Mouse (Mus musculus) kidney, adult 11 months (tissue): ENCODE measurements at regions not wholly inside any gene's neighbourhood (a gene's known extent, or its start where the extent isn't known, plus 50 kb on each side); places are given as distances from the start of the nearest gene placed in this dataset.

ENCODE experiments used
- DNase-seq: peaks from one replicate; pipeline ENCODE4 v3.0.0; 2022

GRCm38 (mm10) chr15:74461935-74462334 lies 174.2 kb downstream of the Mroh4 start:
- DNase-seq = no peak

- DNase-seq = no peak
These were observed 176.7 kb downstream of the Mroh4 start for GRCm38 (mm10) chr15:74459345-74459975.

GRCm38 (mm10) chr15:74458940-74459339 lies 177.2 kb downstream of the Mroh4 start:
- DNase-seq = no peak

DNA sequence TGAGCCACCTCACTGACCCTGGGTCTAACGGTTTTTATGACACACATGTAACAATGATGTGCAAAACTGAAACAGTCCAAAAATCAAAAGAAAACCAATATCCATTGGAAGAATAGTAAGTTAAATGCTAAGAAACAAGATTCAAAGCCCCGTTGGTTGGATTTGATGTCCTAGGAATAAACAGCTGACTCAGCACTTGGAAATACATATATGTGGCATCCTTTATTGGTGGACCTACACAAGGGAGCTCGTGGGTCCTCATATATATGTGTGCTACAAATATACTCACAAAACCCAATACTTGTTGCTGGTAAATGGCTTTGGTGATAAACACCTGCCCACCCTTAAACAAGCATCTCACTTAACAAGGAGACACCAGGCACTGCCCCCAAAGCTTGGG lies 178.2 kb downstream of the Mroh4 start:
- DNase-seq = no peak

DNA sequence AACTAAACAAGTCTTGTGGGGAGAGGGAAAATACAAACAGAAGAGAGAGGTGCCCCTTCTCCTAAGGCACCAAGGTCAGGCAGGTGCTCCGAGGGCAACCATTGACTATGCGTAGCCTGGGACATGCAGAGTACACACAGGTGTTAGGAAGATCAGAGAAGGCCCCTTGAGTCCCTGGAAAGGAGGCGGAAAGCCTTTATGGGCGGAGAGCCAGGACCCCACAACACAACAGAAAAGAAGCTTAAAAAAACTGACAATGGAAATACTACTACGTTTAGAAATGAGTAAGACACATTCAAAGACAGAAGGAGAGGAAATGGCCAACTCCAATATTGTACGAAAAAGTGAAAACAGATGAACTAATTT lies 179.5 kb downstream of the Mroh4 start:
- DNase-seq = no peak

GRCm38 (mm10) chr15:74455921-74456674 lies 180.1 kb downstream of the Mroh4 start:
- no peak for DNase-seq

GRCm38 (mm10) chr15:74454543-74454942 lies 181.6 kb downstream of the Mroh4 start:
- no peak for DNase-seq

- no peak for DNase-seq
These were observed 182.3 kb downstream of the Mroh4 start for GRCm38 (mm10) chr15:74453810-74454209.

DNA sequence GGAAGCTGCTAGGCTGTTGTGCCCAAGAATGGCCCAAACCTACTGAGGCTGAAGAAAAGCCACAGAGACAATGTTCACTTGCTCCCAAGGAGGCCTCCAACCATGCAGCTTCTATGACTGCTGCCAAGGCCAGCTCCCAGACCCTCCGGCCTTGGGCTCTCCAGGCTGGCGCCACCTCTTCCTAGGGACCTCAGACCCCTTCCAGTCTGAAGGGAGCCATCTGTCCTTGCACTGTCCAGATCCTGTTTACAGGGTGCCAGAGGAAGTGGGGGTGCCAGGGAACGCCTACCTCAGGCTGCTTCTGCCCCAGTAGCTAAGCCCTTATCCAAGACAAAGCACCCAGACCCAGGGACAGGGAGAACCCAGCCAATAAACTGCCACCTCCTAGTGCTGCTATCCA lies 183.7 kb downstream of the Mroh4 start:
- DNase-seq = no peak

DNA sequence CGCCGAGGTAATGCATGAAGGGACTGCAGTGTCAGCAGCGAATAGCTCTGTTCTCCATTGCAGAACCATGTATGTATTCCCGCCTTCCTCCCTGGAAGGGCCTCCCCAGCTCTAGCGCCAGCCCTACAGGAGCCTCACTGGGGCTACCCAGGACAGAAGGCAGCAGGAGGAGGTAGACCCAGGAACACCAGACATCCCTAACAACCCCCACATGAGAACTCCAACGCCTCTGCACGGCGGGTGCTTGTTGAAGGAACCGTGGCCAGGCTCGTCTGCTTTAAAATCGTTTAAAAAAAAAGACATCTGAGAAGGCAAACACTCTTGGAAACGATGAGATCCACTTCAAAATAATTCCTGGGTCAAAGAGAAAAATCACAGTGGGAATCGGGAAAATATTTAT lies 194.3 kb downstream of the Mroh4 start:
- DNase-seq = no peak

DNA sequence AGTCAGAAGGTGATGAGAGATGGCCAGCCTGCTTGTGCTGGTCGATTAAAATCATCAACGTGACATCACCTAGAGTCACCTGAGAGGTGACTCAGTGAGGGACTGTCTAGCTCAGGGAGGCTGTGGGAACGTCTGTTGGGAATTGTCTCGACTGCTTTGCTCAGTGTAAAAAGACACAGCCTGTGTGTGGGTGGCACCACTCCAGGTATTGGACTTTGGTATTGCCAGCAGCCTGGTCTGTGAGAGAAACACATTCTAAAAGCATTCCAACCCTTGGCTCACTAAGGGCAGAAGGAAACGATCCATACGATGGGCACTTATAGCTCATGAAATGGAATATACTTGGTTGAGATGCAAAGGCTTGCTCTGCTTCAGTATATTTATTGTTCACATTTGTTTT lies 209.2 kb downstream of the Mroh4 start:
- DNase-seq = no peak

GRCm38 (mm10) chr15:74423001-74423400 lies 213.2 kb downstream of the Mroh4 start:
- DNase-seq = no peak

DNA sequence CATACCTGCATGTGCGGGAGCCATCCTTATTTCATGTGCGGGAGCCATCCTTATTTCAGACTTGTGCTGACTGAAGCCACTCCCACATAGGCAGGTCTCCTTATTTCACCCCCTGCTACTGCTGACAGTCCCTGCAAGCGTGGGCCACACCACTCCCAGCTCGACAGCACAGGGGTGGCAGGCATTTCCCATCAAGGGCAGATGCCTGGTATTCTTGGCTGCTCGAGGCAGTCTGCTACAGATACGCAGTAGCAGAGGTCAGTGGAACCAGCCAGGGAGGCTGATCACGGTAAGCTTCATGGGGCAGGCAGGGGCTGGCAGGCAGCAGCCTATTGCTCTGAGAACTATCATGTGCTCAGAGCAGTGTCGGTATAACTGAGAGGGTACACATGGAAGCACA lies 215.6 kb downstream of the Mroh4 start:
- DNase-seq = no peak

DNA sequence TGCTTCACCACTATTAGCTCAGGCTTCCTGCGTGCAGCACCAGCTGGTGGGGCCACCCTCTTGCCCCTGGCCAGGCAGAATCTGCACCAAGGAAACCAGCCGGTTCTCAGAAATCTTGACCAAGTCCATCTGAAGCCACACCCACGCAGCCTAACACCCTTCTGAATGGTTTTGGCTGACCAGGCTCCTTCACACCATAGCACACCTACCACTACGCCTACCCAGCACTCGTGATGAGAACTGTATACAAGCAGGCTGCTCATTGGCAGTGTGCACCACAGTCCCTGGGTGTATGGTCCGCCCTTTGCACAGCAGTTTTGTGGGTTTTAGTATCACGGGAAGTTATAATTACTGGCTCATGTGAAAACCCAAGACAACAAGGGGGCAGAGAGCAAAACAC lies 217.5 kb downstream of the Mroh4 start:
- DNase-seq = no peak

- DNase-seq = no peak
These were observed 222.9 kb downstream of the Mroh4 start for GRCm38 (mm10) chr15:74413217-74413616.

GRCm38 (mm10) chr15:74412261-74412660 lies 223.9 kb downstream of the Mroh4 start:
- no peak for DNase-seq

GRCm38 (mm10) chr15:74411097-74411496 lies 225.1 kb downstream of the Mroh4 start:
- no peak for DNase-seq

DNA sequence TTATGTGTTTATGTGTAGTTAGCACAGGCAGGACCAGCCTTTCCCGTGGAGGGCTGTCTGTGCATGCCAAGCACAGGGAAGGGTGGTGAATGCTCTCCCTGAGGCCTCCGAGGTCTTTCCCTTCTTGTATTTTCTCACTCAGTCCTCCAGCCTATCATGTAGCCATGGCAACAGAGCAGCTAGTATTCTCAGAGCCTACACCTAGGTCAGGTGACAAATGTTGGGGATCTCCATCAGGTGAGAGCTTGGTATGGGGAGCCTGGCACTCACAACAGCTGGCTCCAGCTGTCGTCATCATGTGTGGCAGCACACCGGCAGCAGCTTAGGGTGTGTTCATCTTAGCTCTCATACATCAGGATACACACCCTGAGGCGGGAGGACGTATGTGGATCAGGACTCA lies 231.3 kb downstream of the Mroh4 start:
- DNase-seq = no peak

GRCm38 (mm10) chr15:74401275-74401674 lies 234.9 kb downstream of the Mroh4 start:
- DNase-seq = no peak

- DNase-seq = no peak
These were observed 240.1 kb downstream of the Mroh4 start for GRCm38 (mm10) chr15:74396029-74396428.

- no peak for DNase-seq
These were observed 248.6 kb downstream of the Mroh4 start for GRCm38 (mm10) chr15:74387533-74387932.

DNA sequence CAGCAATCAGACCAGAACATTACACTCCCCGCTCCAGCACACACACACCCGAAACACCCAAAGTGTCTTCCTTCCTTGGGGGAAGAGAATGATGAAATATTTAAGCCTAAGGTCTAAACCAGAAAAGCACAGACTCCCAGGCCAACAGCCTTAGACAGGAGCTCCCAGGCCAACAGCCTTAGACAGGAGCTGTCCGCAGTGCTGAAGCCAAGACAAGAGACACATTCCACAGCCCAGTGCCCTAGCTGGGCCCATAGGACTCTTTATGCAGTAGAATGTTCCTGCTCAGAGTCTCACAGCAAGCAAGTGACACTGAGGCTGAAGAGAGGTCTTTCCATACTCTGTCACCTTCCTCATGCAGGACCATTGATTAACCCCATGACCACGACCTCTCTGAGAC lies 253.6 kb downstream of the Mroh4 start:
- no peak for DNase-seq

- no peak for DNase-seq
These were observed 256.8 kb downstream of the Mroh4 start for GRCm38 (mm10) chr15:74379366-74379765.

GRCm38 (mm10) chr15:74369461-74369860 lies 266.7 kb downstream of the Mroh4 start:
- DNase-seq = no peak

DNA sequence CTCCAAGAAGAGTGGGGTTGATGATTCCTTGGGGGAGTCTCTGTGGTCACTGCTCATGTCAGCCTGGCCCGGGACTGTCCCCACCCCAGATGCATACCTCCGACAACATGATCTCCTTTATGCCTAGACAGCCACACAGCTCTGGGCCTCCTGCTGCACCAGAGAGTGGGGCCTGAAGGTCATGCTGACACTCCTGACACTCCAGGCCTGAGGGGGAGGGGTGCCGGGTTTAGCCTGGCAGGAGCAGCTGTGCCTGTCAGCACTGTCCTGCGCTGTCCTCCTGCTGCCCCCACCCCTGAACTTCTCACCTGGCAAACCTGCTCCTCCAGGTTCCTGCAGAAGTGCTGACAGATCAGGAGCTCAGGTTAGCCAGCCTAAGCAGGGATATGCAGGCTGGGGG lies 288.2 kb downstream of the Mroh4 start:
- no peak for DNase-seq
